Mouse (Mus musculus): Measurements from ENCODE around the gene Smap2. TPM values are rescaled to one million over a fixed set of nuclear protein-coding genes. Genes with fewer than 3 reads are reported as not detected.

Gene Smap2
- 205 TPM for polyA plus RNA-seq (2015; fragmentation: Illumina TruSeq; extraction: RNeasy Lipid Tissue Mini Kit (QIAGEN cat#74804); ENCODE audit: insufficient read depth, low replicate concordance)

GRCm38 (mm10) chr4:121016928-121017657 lies at the start of gene Smap2:
Gene Smap2 (minus strand): TSS chr4:121017247.

GRCm38 (mm10) chr4:121039331-121040115 lies 22.5 kb upstream of the Smap2 start, which contains the start of gene Col9a2:
Gene Col9a2 (plus strand): TSS chr4:121039385.

GRCm38 (mm10) chr4:120951428-120951973 lies 65.5 kb downstream of the Smap2 start, which contains the start of gene Zfp69:
Gene Zfp69 (minus strand): TSS chr4:120951699.

GRCm38 (mm10) chr4:120924554-120925299 lies 92.3 kb downstream of the Smap2 start, which contains the start of gene Exo5:
Gene Exo5 (minus strand): TSS chr4:120925017.

Other genes starting within 250 kb of the Smap2 start
- 51.9 TPM for gene Nfyc, start 185.7 kb downstream of the Smap2 start, polyA plus RNA-seq (2015; fragmentation: Illumina TruSeq; extraction: RNeasy Lipid Tissue Mini Kit (QIAGEN cat#74804); ENCODE audit: insufficient read depth, low replicate concordance)
- 8.0 TPM for gene Rims3, start 162.4 kb downstream of the Smap2 start, polyA plus RNA-seq (2015; fragmentation: Illumina TruSeq; extraction: RNeasy Lipid Tissue Mini Kit (QIAGEN cat#74804); ENCODE audit: insufficient read depth, low replicate concordance)
- 21.1 TPM for gene Exo5, start 92.2 kb downstream of the Smap2 start, polyA plus RNA-seq (2015; fragmentation: Illumina TruSeq; extraction: RNeasy Lipid Tissue Mini Kit (QIAGEN cat#74804); ENCODE audit: insufficient read depth, low replicate concordance)
- gene Zfp69, start 65.5 kb downstream of the Smap2 start, polyA plus RNA-seq (2015; fragmentation: Illumina TruSeq; extraction: RNeasy Lipid Tissue Mini Kit (QIAGEN cat#74804); ENCODE audit: insufficient read depth, low replicate concordance) = 4.8 TPM
- 0.07 TPM for gene Col9a2, start 22.1 kb upstream of the Smap2 start, polyA plus RNA-seq (2015; fragmentation: Illumina TruSeq; extraction: RNeasy Lipid Tissue Mini Kit (QIAGEN cat#74804); ENCODE audit: insufficient read depth, low replicate concordance)
- 45.3 TPM for gene Zmpste24, start 81.0 kb upstream of the Smap2 start, polyA plus RNA-seq (2015; fragmentation: Illumina TruSeq; extraction: RNeasy Lipid Tissue Mini Kit (QIAGEN cat#74804); ENCODE audit: insufficient read depth, low replicate concordance)
- gene Tmco2, start 92.0 kb upstream of the Smap2 start, polyA plus RNA-seq (2015; fragmentation: Illumina TruSeq; extraction: RNeasy Lipid Tissue Mini Kit (QIAGEN cat#74804); ENCODE audit: insufficient read depth, low replicate concordance) = not detected
- 33.8 TPM for gene Rlf, start 197.8 kb upstream of the Smap2 start, polyA plus RNA-seq (2015; fragmentation: Illumina TruSeq; extraction: RNeasy Lipid Tissue Mini Kit (QIAGEN cat#74804); ENCODE audit: insufficient read depth, low replicate concordance)

Data from spleen, adult 10 weeks (tissue).